Mouse (Mus musculus): ENCODE measurements at regions not wholly inside any gene's neighbourhood (a gene's known extent, or its start where the extent isn't known, plus 50 kb on each side); places are given as distances from the start of the nearest gene placed in this dataset.

DNA sequence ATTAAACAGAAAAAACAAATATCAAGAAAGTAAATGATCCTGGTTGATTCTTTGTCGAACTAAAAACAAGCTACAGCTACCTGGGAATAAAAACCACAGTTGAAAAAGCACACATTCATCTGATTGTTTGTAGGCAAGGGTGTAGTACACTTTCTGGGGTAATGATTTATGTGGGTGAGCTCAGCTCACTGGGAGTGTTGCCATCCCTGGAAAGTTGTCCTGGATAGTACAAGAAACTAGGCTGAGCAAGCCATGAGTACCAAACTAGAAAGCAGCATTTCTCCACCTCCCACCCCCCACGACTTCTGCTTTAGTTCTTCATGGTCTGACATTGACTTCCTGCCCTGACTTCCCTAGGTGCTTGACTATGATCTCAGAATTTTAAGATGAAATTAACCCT lies 967.6 kb downstream of the Plod2 start:
- Histone ChIP-seq H3K9me3 (replicated peaks; ENCODE audit: low read length) (no peaks in the 10 kb centered on the region), H3K4me1 (replicated peaks; ENCODE audit: insufficient read depth, low read length) (no peaks in the 10 kb centered on the region), H3K27me3 (ENCODE audit: insufficient read depth, low read length) (no peaks in the 10 kb centered on the region), H3K4me3 (replicated peaks; ENCODE audit: low read depth, low read length) (no peak overlapping the region), H3K36me3 (ENCODE audit: insufficient read depth, low read length) (no peaks in the 10 kb centered on the region), H3K27ac (no peak overlapping the region), H3K4me2 (ENCODE audit: low read length) (no peak overlapping the region), H3K9ac (ENCODE audit: low read depth, low read length) (no peak overlapping the region)
- TF ChIP-seq CTCF (IDR thresholded peaks at IDR 0.05; ENCODE audit: low read depth), result no peak
- DNase-seq (ENCODE audit: low spot score) (no peak), ATAC-seq (replicated peaks; ENCODE audit: low FRiP score, low read depth) (no peak)
- WGBS, result 54% methylated on average over 2 of the region's 2 CpGs

DNA sequence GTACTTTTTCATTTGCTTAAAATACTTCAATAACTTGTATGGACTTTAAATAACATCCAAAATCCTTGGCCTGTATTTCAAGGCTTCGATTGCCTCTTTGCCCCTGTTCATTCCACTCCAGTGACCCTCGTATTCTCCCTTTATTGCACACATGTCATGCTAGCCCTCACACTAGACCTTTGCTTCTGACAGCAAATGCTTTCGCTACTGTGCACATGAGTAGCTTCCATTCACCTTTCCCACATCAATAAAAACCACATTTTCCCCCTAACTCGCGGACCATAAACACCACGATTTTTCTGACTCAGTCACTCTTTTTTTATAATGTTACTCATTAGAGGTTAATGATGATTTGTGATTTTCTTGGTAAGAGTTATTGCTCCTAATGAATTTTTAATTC lies 982.0 kb downstream of the Plod2 start:
- DNase-seq (ENCODE audit: low spot score), result peak; percentile 12
- Histone ChIP-seq H3K36me3 (ENCODE audit: insufficient read depth, low read length) (no peaks in the 10 kb centered on the region), H3K9ac (ENCODE audit: low read depth, low read length) (no peak overlapping the region), H3K9me3 (replicated peaks; ENCODE audit: low read length) (no peaks in the 10 kb centered on the region), H3K4me2 (ENCODE audit: low read length) (no peak overlapping the region), H3K4me3 (replicated peaks; ENCODE audit: low read depth, low read length) (no peak overlapping the region), H3K4me1 (replicated peaks; ENCODE audit: insufficient read depth, low read length) (no peaks in the 10 kb centered on the region), H3K27ac (no peak overlapping the region), H3K27me3 (ENCODE audit: insufficient read depth, low read length) (no peaks in the 10 kb centered on the region)
- WGBS, result 38% methylated on average over 6 of the region's 6 CpGs
- ATAC-seq (replicated peaks; ENCODE audit: low FRiP score, low read depth), result no peak
- TF ChIP-seq CTCF (IDR thresholded peaks at IDR 0.05; ENCODE audit: low read depth), result no peak

DNA sequence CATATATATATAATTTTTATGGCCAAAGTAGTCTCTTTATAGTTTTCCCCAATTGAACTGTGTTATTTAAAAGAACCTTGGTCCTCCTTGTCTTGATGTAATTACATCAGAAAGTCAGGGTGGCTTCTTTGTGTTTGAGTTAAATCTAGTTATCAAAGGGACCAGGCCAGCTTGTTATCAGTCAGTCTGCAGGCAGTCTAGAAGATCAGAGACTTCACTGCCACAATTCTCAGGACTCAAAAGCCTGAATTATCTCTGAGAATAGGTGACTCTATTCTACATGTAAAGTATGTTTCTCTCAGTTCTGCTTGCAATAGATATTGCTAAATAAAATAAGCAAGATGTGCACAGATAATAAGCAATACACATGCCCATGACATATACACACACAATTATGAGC lies 983.1 kb downstream of the Plod2 start:
- no peak for DNase-seq (ENCODE audit: low spot score)
- Histone ChIP-seq H3K4me1 (replicated peaks; ENCODE audit: insufficient read depth, low read length) (no peaks in the 10 kb centered on the region), H3K4me2 (ENCODE audit: low read length) (no peak overlapping the region), H3K27me3 (ENCODE audit: insufficient read depth, low read length) (no peaks in the 10 kb centered on the region), H3K27ac (no peak overlapping the region), H3K36me3 (ENCODE audit: insufficient read depth, low read length) (no peaks in the 10 kb centered on the region), H3K9me3 (replicated peaks; ENCODE audit: low read length) (no peaks in the 10 kb centered on the region), H3K4me3 (replicated peaks; ENCODE audit: low read depth, low read length) (no peak overlapping the region), H3K9ac (ENCODE audit: low read depth, low read length) (no peak overlapping the region)
- TF ChIP-seq CTCF (IDR thresholded peaks at IDR 0.05; ENCODE audit: low read depth), result no peak
- ATAC-seq (replicated peaks; ENCODE audit: low FRiP score, low read depth), result no peak

DNA sequence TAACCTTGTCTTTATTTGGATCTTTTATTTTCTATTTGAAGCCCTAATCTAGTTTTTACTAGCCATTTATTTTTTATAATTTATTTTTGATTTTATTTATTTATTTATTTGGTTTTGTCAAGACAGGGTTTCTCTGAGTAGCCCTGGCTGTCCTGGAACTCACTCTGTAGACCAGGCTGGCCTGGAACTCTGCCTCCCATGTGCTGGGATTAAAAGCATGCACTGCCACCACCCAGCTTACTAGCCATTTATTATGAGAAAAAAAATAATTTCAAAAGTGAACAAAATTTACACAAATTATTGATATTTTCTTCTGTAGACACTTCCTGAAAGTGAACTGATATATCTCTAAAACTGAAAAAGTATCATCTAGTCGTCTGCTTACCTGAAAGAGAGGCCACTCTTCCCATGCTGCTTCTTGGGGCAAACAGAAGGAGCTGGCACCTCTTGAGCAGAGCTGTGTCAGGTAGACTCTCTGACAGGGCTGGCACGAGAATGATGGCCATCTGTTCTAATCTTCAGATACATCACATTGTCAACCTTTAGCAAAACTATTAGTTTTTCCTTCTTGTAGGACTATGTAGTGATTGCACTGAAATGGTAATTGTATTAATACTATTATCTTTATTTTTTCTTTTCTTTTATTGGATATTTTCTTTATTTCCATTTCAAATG lies 988.8 kb downstream of the Plod2 start:
- Histone ChIP-seq H3K4me3 (replicated peaks; ENCODE audit: low read depth, low read length) (no peak overlapping the region), H3K27me3 (ENCODE audit: insufficient read depth, low read length) (no peaks in the 10 kb centered on the region), H3K4me2 (ENCODE audit: low read length) (no peak overlapping the region), H3K9ac (ENCODE audit: low read depth, low read length) (no peak overlapping the region), H3K27ac (no peak overlapping the region), H3K4me1 (replicated peaks; ENCODE audit: insufficient read depth, low read length) (no peaks in the 10 kb centered on the region), H3K36me3 (ENCODE audit: insufficient read depth, low read length) (no peaks in the 10 kb centered on the region), H3K9me3 (replicated peaks; ENCODE audit: low read length) (no peaks in the 10 kb centered on the region)
- DNase-seq (ENCODE audit: low spot score) (no peak), ATAC-seq (replicated peaks; ENCODE audit: low FRiP score, low read depth) (no peak)
- WGBS, result 77% methylated on average over 2 of the region's 2 CpGs
- TF ChIP-seq CTCF (IDR thresholded peaks at IDR 0.05; ENCODE audit: low read depth), result no peak
